Mouse (Mus musculus) forebrain, embryonic 12.5 days (tissue): Measurements from ENCODE around the gene Ociad1. TPM values are rescaled to one million over a fixed set of nuclear protein-coding genes. Genes with fewer than 3 reads are reported as not detected.

Source experiments
- ATAC-seq: fragments of 200-750 bp; cut with Nextera tagmentation; 2 replicates; pipeline ENCODE4 v1.8.0; 2017; ENCODE audit warnings: moderate TSS enrichment; ENCODE audit not compliant: low FRiP score
- H3K27ac ChIP-seq: fragments of 300-500 bp; sonication (generic); 2 replicates; pipeline ENCODE4 v1.5.1; 2016; ENCODE audit warnings: mild to moderate bottlenecking
- H3K27me3 ChIP-seq: fragments of 300-500 bp; sonication (generic); 2 replicates; pipeline ENCODE4 v1.6.1; 2016; ENCODE audit warnings: mild to moderate bottlenecking
- H3K36me3 ChIP-seq: fragments of 300-500 bp; sonication (generic); replicated peaks from 2 replicates; pipeline ENCODE4 v1.6.1; 2016; ENCODE audit warnings: mild to moderate bottlenecking
- H3K4me1 ChIP-seq: fragments of 300-500 bp; sonication (generic); 2 replicates; pipeline ENCODE4 v1.6.1; 2016
- H3K4me2 ChIP-seq: fragments of 300-500 bp; sonication (generic); 2 replicates; pipeline ENCODE4 v1.6.1; 2016; ENCODE audit warnings: mild to moderate bottlenecking, moderate library complexity
- H3K4me3 ChIP-seq: fragments of 300-500 bp; sonication (generic); replicated peaks from 2 replicates; pipeline ENCODE4 v1.5.1; 2016; ENCODE audit warnings: mild to moderate bottlenecking
- H3K9ac ChIP-seq: fragments of 300-500 bp; sonication (generic); 2 replicates; pipeline ENCODE4 v1.6.1; 2016; ENCODE audit warnings: mild to moderate bottlenecking
- H3K9me3 ChIP-seq: fragments of 300-500 bp; sonication (generic); 2 replicates; pipeline ENCODE4 v1.6.1; 2016
- WGBS: fragments of 180-500 bp; shearing (Covaris S2); methylation state at CpG from one replicate; pipeline ENCODE4 v1.1.7; 2016; 5-methylcytosine and 5-hydroxymethylcytosine counted together
- polyA plus RNA-seq: library from polyadenylated mRNA; unstranded; fragments of >200 nt; fragmentation: Nextera tagmentation; extraction: Ambion mirVana; gene quantifications from 2 replicates; pipeline ENCODE4 v1.2.1, GENCODE M21; 2016

The Ociad1 gene
- 182 and 191 TPM in 2 replicates for polyA plus RNA-seq

- no peaks in the 10 kb centered on the region for H3K27me3 ChIP-seq
- H3K9me3 ChIP-seq = no peaks in the 10 kb centered on the region
- H3K4me1 ChIP-seq = peaks cover 8% of the 10 kb centered on the region
- peak; percentile 99 for ATAC-seq
- H3K9ac ChIP-seq = peak within 1 kb of the TSS; percentile 85
- H3K36me3 ChIP-seq = peaks cover 22% of the 10 kb centered on the region
- peak within 1 kb of the TSS; percentile 90 for H3K4me3 ChIP-seq
- H3K4me2 ChIP-seq = peak within 1 kb of the TSS; percentile 73
- WGBS = under 1% methylated on average over 53 of the region's 58 CpGs
- peak within 1 kb of the TSS; percentile 85 for H3K27ac ChIP-seq
These were observed at the start of gene Ociad1 for GRCm38 (mm10) chr5:73292502-73293457. Gene Ociad1 (plus strand): TSS chr5:73292784.

- Histone ChIP-seq H3K27ac (no peak overlapping the region), H3K27me3 (no peaks in the 10 kb centered on the region), H3K36me3 (no peaks in the 10 kb centered on the region), H3K9ac (no peak overlapping the region), H3K9me3 (no peaks in the 10 kb centered on the region), H3K4me1 (peaks cover 12% of the 10 kb centered on the region; the same call in 1 of the 2 replicates), H3K4me3 (no peak overlapping the region), H3K4me2 (no peak overlapping the region)
- ATAC-seq = no peak
- WGBS = 82% methylated on average over 13 of the region's 13 CpGs
These were observed 48.2 kb upstream of the Ociad1 start for GRCm38 (mm10) chr5:73244403-73244802.

GRCm38 (mm10) chr5:73246414-73246813 lies 46.2 kb upstream of the Ociad1 start:
- no peak overlapping the region for H3K4me2 ChIP-seq
- no peak overlapping the region for H3K4me3 ChIP-seq
- H3K36me3 ChIP-seq = no peaks in the 10 kb centered on the region
- H3K4me1 ChIP-seq = peaks cover 10% of the 10 kb centered on the region; the same call in 1 of the 2 replicates
- H3K27me3 ChIP-seq = no peaks in the 10 kb centered on the region
- 91% methylated on average over 6 of the region's 6 CpGs for WGBS
- ATAC-seq = no peak
- H3K9ac ChIP-seq = no peak overlapping the region
- no peak overlapping the region for H3K27ac ChIP-seq
- no peaks in the 10 kb centered on the region for H3K9me3 ChIP-seq

- peaks cover 5% of the 10 kb centered on the region; the same call in 1 of the 2 replicates for H3K4me1 ChIP-seq
- 71% methylated on average over 8 of the region's 8 CpGs for WGBS
- H3K9me3 ChIP-seq = no peaks in the 10 kb centered on the region
- no peak overlapping the region for H3K9ac ChIP-seq
- H3K4me3 ChIP-seq = no peak overlapping the region
- H3K27ac ChIP-seq = no peak overlapping the region
- H3K4me2 ChIP-seq = no peak overlapping the region
- H3K36me3 ChIP-seq = no peaks in the 10 kb centered on the region
- no peak; the same call in 1 of the 2 replicates for ATAC-seq
- no peaks in the 10 kb centered on the region for H3K27me3 ChIP-seq
These were observed 44.4 kb upstream of the Ociad1 start for GRCm38 (mm10) chr5:73248211-73248610.

GRCm38 (mm10) chr5:73249341-73249740 lies 43.2 kb upstream of the Ociad1 start:
- Histone ChIP-seq H3K9ac (no peak overlapping the region), H3K4me3 (no peak overlapping the region), H3K9me3 (no peaks in the 10 kb centered on the region), H3K4me1 (peaks cover 11% of the 10 kb centered on the region), H3K36me3 (no peaks in the 10 kb centered on the region), H3K27ac (no peak overlapping the region), H3K27me3 (no peaks in the 10 kb centered on the region), H3K4me2 (no peak overlapping the region)
- 96% methylated on average over 4 of the region's 4 CpGs for WGBS
- ATAC-seq = no peak

- H3K9ac ChIP-seq = no peak overlapping the region
- no peak overlapping the region for H3K4me3 ChIP-seq
- no peak for ATAC-seq
- 0 out of 2 replicates have a peak, but pooled peaks cover 2% of the 10 kb centered on the region for H3K27me3 ChIP-seq
- peaks cover 15% of the 10 kb centered on the region for H3K4me1 ChIP-seq
- H3K4me2 ChIP-seq = no peak overlapping the region
- H3K36me3 ChIP-seq = no peaks in the 10 kb centered on the region
- H3K27ac ChIP-seq = no peak overlapping the region
- no peaks in the 10 kb centered on the region for H3K9me3 ChIP-seq
These were observed 39.8 kb upstream of the Ociad1 start for GRCm38 (mm10) chr5:73252739-73253138.

- Histone ChIP-seq H3K4me2 (peak overlapping the region; percentile 72), H3K4me3 (peak overlapping the region; percentile 91), H3K27ac (no peak overlapping the region), H3K4me1 (peaks cover 15% of the 10 kb centered on the region), H3K27me3 (peaks cover 7% of the 10 kb centered on the region; the same call in 1 of the 2 replicates), H3K9me3 (no peaks in the 10 kb centered on the region), H3K9ac (peak overlapping the region; percentile 94), H3K36me3 (no peaks in the 10 kb centered on the region)
- WGBS = 42% methylated on average over 5 of the region's 5 CpGs
- ATAC-seq = no peak
These were observed 37.9 kb upstream of the Ociad1 start for GRCm38 (mm10) chr5:73254660-73255059.

GRCm38 (mm10) chr5:73255321-73256251 lies 37.0 kb upstream of the Ociad1 start:
- H3K4me2 ChIP-seq = peak overlapping the region; percentile 72
- under 1% methylated on average over 106 of the region's 129 CpGs for WGBS
- peak overlapping the region; percentile 94 for H3K9ac ChIP-seq
- peak overlapping the region; percentile 97 for H3K27ac ChIP-seq
- H3K4me3 ChIP-seq = peak overlapping the region; percentile 91
- H3K9me3 ChIP-seq = no peaks in the 10 kb centered on the region
- no peaks in the 10 kb centered on the region for H3K36me3 ChIP-seq
- H3K4me1 ChIP-seq = peaks cover 15% of the 10 kb centered on the region
- peaks cover 7% of the 10 kb centered on the region; the same call in 1 of the 2 replicates for H3K27me3 ChIP-seq
- ATAC-seq = peak; percentile 67

GRCm38 (mm10) chr5:73256352-73257065 lies 36.1 kb upstream of the Ociad1 start, which contains the start of gene Fryl:
Gene Fryl (minus strand): TSS chr5:73256619.
- Histone ChIP-seq H3K27me3 (peaks cover 7% of the 10 kb centered on the region; the same call in 1 of the 2 replicates), H3K27ac (peak within 1 kb of the TSS; percentile 97), H3K36me3 (no peaks in the 10 kb centered on the region), H3K4me2 (peak within 1 kb of the TSS; percentile 72), H3K9me3 (no peaks in the 10 kb centered on the region), H3K4me3 (peak within 1 kb of the TSS; percentile 91), H3K4me1 (peaks cover 15% of the 10 kb centered on the region), H3K9ac (peak within 1 kb of the TSS; percentile 94)
- under 1% methylated on average over 44 of the region's 44 CpGs for WGBS
- peak; percentile 99 for ATAC-seq

- Histone ChIP-seq H3K4me1 (peaks cover 15% of the 10 kb centered on the region), H3K36me3 (no peaks in the 10 kb centered on the region), H3K9me3 (no peaks in the 10 kb centered on the region), H3K27ac (no peak overlapping the region), H3K27me3 (peaks cover 7% of the 10 kb centered on the region; the same call in 1 of the 2 replicates), H3K4me3 (peak overlapping the region; percentile 91), H3K9ac (peak overlapping the region; percentile 55), H3K4me2 (peak overlapping the region; percentile 69)
- 6% methylated on average over 11 of the region's 11 CpGs for WGBS
- ATAC-seq = 0 out of 2 replicates have a peak, but pooled peaks have one; percentile 1
These were observed 35.5 kb upstream of the Ociad1 start for GRCm38 (mm10) chr5:73257096-73257495.

- H3K4me3 ChIP-seq = no peak overlapping the region
These were observed 34.9 kb upstream of the Ociad1 start for GRCm38 (mm10) chr5:73257723-73258122.

More at GRCm38 (mm10) chr5:73257723-73258122, 34.9 kb upstream of the Ociad1 start:
- H3K27me3 ChIP-seq = peaks cover 7% of the 10 kb centered on the region; the same call in 1 of the 2 replicates
- H3K9me3 ChIP-seq = no peaks in the 10 kb centered on the region
- H3K36me3 ChIP-seq = no peaks in the 10 kb centered on the region
- WGBS = 54% methylated on average over 8 of the region's 8 CpGs
- no peak overlapping the region for H3K27ac ChIP-seq
- ATAC-seq = no peak
- peaks cover 15% of the 10 kb centered on the region for H3K4me1 ChIP-seq
- H3K9ac ChIP-seq = no peak overlapping the region
- no peak overlapping the region for H3K4me2 ChIP-seq
